Mouse (Mus musculus): Measurements from ENCODE around the gene Lce1g.

The Lce1g gene

DNA sequence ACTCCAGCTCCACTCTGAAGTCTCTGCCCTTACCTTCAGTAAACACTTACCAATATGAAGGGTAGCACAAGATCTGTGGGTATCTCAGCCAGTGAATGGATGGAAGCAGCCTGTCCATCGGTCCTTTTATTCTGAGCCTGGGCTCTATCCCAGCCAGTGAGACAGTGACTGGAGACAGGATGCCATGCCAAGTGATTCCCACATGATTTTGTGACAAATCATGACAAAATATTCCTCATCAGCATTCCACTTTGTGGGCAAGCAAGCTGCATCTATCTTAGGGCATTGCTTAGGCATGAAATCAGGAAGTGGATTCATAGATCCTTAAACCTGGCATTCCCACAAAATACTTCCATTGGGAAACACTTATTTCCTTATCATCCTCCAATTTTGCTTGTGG, at the start of gene Lce1g:
Gene Lce1g (minus strand): TSS at position 101 of the 400 bp plus-strand sequence.
- no peak for DNase-seq (ENCODE audit: low spot score)

DNA sequence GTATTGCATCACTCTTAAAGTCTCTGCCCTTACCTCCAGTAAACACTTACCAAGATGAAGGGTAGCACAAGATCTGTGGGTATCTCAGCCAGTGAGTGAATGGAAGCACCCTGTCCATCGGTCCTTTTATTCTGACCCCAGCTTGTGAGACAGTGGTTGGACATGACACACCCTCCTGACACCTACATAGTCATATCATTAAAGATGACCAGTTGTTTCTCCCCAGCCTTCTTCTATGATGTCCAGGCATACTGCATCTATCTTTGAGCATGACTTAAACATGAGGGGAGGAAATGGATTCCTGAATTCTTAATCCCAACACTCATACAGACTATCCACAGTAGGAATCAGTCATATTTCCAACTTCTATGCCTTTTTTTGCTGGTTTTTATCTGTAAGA, 38.3 kb upstream of the Lce1g start, which contains the start of gene Lce1j:
Gene Lce1j (minus strand): TSS at position 101 of the 400 bp plus-strand sequence.
- no peak for DNase-seq (ENCODE audit: low spot score)

DNA sequence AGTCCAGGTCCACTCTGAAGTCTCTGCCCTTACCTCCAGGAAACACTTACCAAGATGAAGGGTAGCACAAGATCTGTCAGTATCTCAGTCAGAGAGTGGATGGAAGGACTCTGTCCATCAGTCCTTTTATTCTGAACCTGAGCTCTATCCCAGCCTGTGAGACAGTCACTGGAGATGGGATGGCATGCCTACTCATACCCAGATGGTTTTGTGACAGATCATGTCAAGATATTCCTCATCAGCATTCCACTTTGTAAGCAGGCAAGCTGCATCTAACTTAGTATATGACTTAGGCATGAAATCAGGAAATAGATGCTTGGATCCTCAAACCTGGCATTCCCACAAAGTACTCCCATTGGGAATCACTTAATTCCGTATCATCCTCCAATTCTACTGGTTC, 26.7 kb upstream of the Lce1g start, which contains the start of gene Lce1i:
Gene Lce1i (minus strand): TSS at position 101 of the 400 bp plus-strand sequence.
- DNase-seq (ENCODE audit: low spot score), result no peak

DNA sequence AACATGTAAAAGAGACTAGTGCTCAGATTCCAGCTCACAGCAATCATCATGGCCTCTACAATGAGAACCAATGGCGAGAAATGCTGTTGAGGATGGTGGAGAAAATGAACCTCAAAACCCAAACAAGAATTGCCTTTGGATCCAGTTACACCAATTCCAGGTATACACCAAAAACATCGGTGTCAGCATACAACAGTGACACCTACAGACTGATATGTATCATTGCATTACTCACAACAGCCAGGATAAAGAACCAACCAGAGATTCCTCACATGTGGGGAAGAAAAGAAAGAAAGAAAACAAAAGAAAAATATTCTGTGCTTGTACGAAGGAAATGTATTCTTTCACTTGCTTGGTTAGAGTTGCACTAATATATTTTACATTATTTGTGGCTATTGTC, 19.4 kb upstream of the Lce1g start:
- DNase-seq (ENCODE audit: low spot score), result no peak

DNA sequence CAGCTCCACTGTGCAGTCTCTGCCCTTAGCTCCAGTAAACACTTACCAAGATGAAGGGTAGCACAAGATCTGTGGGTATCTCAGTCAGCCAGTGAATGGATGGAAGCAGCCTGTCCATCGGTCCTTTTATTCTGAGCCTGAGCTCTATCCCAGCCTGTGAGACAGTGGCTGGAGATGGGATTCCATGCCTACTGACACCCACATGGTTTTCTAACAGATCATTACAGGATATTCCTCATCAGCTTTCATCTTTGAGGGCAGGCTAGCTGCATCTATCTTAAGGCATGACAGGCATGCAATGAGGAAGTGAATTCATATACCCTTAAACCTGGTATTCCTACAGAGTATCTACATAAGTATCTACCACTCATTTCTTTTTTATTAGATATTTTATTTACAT, 12.8 kb upstream of the Lce1g start, which contains the start of gene Lce1h:
Gene Lce1h (minus strand): TSS at position 101 of the 400 bp plus-strand sequence.
- no peak for DNase-seq (ENCODE audit: low spot score)

DNA sequence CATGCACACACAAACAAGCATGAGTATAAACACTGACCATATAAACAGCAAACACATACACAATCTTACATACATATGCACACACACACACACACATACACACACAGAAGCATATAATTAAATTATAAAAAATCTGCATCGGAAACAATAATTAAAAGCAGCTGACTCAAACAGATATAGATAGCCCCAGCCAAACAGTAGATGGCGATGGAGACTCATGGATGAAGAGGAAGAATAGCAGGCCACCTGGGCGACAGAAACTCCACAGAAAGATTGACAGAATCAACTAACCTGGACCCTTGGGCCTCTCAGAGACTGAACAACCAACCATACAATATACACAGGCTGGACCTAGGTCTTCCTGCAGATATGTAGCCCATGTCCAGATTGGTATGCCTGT, 1.1 kb upstream of the Lce1g start:
- no peak for DNase-seq (ENCODE audit: low spot score)

DNA sequence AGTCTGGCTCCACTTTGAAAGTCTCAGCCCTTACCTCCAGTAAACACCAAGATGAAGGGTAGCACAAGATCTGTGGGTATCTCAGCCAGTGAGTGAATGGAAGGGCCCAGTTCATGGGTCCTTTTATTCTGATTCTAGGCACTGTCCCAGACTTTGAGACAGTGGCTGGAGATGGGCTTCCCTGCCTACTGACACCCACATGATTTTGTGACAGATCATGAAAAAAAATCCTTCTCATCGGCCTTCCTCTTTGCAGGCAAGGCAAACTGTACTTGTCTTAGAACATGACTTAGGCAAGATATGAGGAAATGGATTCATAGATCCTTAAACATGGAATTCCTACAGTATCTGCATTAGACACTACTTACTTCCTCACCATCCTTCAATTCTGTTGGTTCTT, 13.1 kb downstream of the Lce1g start, which contains the start of gene Gm38119:
Gene Gm38119 (minus strand): TSS at position 101 of the 400 bp plus-strand sequence.
- no peak for DNase-seq (ENCODE audit: low spot score)

DNA sequence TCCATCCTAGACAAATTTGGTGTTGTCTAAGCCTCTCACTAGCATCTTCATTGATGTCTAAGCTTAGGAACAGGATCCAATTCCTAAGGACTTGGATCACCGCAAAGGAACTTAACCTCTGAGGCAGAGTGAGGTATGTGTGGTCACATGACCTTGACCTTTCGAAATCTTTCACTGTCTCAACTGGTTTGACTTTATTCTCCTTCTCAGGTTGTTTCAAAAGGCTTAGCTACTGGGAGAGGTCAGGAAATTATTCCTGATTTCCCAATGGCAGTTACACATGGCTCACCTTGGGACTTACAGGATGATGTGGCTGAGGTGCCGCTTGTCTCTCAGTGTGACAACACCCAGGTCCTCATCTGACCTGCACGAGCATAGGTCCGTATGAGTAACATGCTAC, 29.5 kb downstream of the Lce1g start:
- no peak for DNase-seq (ENCODE audit: low spot score)

DNA sequence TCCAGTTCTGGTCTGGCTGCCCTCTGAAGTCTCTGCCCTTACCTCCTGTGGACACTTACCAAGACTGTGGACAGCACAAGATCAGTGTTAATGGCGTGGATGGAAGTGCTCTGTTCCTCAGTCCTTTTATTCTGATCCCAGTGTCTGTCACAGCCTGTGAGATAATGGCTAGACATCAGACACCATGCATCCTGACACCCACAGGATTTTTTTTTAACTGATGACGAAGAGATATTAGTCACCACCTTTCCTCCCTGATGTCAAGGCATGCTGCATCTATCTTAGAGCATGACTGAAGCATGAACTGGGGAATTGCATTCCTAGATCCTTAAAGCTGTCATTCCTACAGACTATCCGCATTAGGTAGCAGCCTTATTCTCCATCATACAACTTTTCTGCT, 31.9 kb downstream of the Lce1g start, which contains the start of gene Lce1f:
Gene Lce1f (minus strand): TSS at position 101 of the 400 bp plus-strand sequence.
- DNase-seq (ENCODE audit: low spot score), result no peak

DNA sequence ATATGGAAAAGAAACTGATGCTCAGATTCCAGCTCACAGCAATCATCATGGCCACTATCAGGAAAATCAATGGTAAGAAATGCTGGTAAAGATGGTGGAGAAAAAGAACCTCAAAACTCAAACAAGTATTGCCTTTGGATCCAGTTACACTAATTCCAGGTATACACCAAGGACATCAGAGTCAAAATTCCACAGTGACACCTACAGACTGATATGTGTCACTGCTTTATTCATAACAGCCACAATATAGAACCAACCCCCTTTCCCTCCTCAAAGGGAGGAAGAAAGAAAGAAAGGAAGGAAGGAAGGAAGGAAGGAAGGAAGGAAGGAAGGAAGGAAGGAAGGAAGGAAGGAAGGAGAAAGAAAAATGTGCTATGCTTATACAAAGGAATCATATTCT, 37.0 kb downstream of the Lce1g start:
- DNase-seq (ENCODE audit: low spot score), result no peak

DNA sequence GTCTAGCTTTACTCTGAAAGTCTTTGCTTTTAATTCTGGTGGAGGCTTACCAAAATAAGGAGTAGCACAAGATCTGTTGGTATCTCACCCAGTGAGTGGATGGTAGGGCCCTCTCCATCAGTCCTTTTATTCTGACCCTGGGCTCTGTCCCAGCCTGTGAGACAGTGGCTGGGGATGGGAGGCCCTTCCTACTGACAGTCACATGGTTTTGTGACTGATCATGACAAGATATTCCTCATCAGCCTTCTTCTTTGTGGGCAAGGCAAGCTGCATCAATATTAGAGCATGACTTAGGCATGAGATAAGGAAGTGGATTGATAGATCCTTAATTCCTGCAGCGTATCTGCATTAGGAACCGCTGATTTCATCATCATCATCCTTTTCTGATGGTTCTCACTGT, 43.2 kb downstream of the Lce1g start, which contains the start of gene Lce1e:
Gene Lce1e (minus strand): TSS at position 101 of the 400 bp plus-strand sequence.
- no peak for DNase-seq (ENCODE audit: low spot score)
